Mouse (Mus musculus): Measurements from ENCODE around the gene Eml5. TPM values are rescaled to one million over a fixed set of nuclear protein-coding genes. Genes with fewer than 3 reads are reported as not detected.

Gene Eml5
- polyA plus RNA-seq, 1 experiment from 2014 or later: 19.4 TPM

- WGBS: under 1% methylated on average over 87 of the region's 87 CpGs
Measured at GRCm38 (mm10) chr12:98746746-98747379, 154.4 kb downstream of the Eml5 start, which contains the start of gene Zc3h14. Zc3h14 (plus strand) TSS chr12:98746964.

GRCm38 (mm10) chr12:98746131-98746530 lies 155.2 kb downstream of the Eml5 start:
- Histone ChIP-seq H3K4me3 (0 out of 2 replicates have a peak overlapping the region, but pooled peaks have one; percentile 85), H3K27me3 (ENCODE audit: low read depth, poor library complexity, severe bottlenecking) (no peaks in the 10 kb centered on the region), H3K27ac (replicated peaks) (no peak overlapping the region; the same call in none of the 2 replicates), H3K36me3 (peaks cover 14% of the 10 kb centered on the region), H3K9me3 (replicated peaks) (no peaks in the 10 kb centered on the region), H3K4me1 (peaks cover 18% of the 10 kb centered on the region)
- DNase-seq (ENCODE audit: low spot score): peak; percentile 52
- 11% methylated on average over 2 of the region's 2 CpGs for WGBS

More at GRCm38 (mm10) chr12:98746746-98747379, 154.4 kb downstream of the Eml5 start, which contains the start of gene Zc3h14:
- Histone ChIP-seq H3K27ac (replicated peaks) (peak within 1 kb of the TSS; percentile 97), H3K36me3 (peaks cover 17% of the 10 kb centered on the region), H3K4me3 (peak within 1 kb of the TSS; percentile 85), H3K4me1 (peaks cover 18% of the 10 kb centered on the region), H3K9me3 (replicated peaks) (no peaks in the 10 kb centered on the region), H3K27me3 (ENCODE audit: low read depth, poor library complexity, severe bottlenecking) (no peaks in the 10 kb centered on the region)
- DNase-seq (ENCODE audit: low spot score): peak; percentile 92

- peaks cover 18% of the 10 kb centered on the region for H3K4me1 ChIP-seq
- no peak overlapping the region; the same call in 1 of the 2 replicates for H3K27ac ChIP-seq (replicated peaks)
- H3K9me3 ChIP-seq (replicated peaks): no peaks in the 10 kb centered on the region
- H3K27me3 ChIP-seq (ENCODE audit: low read depth, poor library complexity, severe bottlenecking): peaks cover 1% of the 10 kb centered on the region; the same call in 1 of the 2 replicates
- 65% methylated on average over 4 of the region's 4 CpGs for WGBS
- no peak for DNase-seq (ENCODE audit: low spot score)
- H3K4me3 ChIP-seq: no peak overlapping the region
- peaks cover 13% of the 10 kb centered on the region for H3K36me3 ChIP-seq
Measured at GRCm38 (mm10) chr12:98745626-98746025, 155.7 kb downstream of the Eml5 start.

- H3K4me1 ChIP-seq: peaks cover 14% of the 10 kb centered on the region
- no peak overlapping the region for H3K4me3 ChIP-seq
- peaks cover 33% of the 10 kb centered on the region for H3K27me3 ChIP-seq (ENCODE audit: low read depth, poor library complexity, severe bottlenecking)
- DNase-seq (ENCODE audit: low spot score): no peak
- no peaks in the 10 kb centered on the region for H3K36me3 ChIP-seq
- no peak overlapping the region for H3K27ac ChIP-seq (replicated peaks)
- 79% methylated on average over 3 of the region's 3 CpGs for WGBS
- no peaks in the 10 kb centered on the region for H3K9me3 ChIP-seq (replicated peaks)
Measured at GRCm38 (mm10) chr12:98741011-98741501, 160.2 kb downstream of the Eml5 start.

- H3K27me3 ChIP-seq (ENCODE audit: low read depth, poor library complexity, severe bottlenecking): peaks cover 37% of the 10 kb centered on the region
- H3K27ac ChIP-seq (replicated peaks): peak overlapping the region; percentile 95
- H3K36me3 ChIP-seq: 0 out of 2 replicates have a peak, but pooled peaks cover 3% of the 10 kb centered on the region
- WGBS: 11% methylated on average over 7 of the region's 7 CpGs
- H3K4me1 ChIP-seq: peaks cover 39% of the 10 kb centered on the region
- H3K4me3 ChIP-seq: peak overlapping the region; percentile 87
- DNase-seq (ENCODE audit: low spot score): peak; percentile 49
- no peaks in the 10 kb centered on the region for H3K9me3 ChIP-seq (replicated peaks)
Measured at GRCm38 (mm10) chr12:98737801-98738350, 163.4 kb downstream of the Eml5 start.

GRCm38 (mm10) chr12:98736951-98737800 lies 164.1 kb downstream of the Eml5 start, which contains the start of gene Ptpn21:
Ptpn21 (minus strand) TSS chr12:98737405.
- Histone ChIP-seq H3K36me3 (0 out of 2 replicates have a peak, but pooled peaks cover 6% of the 10 kb centered on the region), H3K9me3 (replicated peaks) (no peaks in the 10 kb centered on the region), H3K4me1 (peaks cover 39% of the 10 kb centered on the region), H3K27ac (replicated peaks) (peak within 1 kb of the TSS; percentile 95), H3K27me3 (ENCODE audit: low read depth, poor library complexity, severe bottlenecking) (peaks cover 37% of the 10 kb centered on the region), H3K4me3 (peak within 1 kb of the TSS; percentile 87)
- DNase-seq (ENCODE audit: low spot score): peak; percentile 67
- under 1% methylated on average over 75 of the region's 75 CpGs for WGBS

Other genes with a start within 250 kb of the Eml5 start
- 5.6 and 7.2 TPM in 2 replicates for gene Ptpn21, start 164.1 kb downstream of the Eml5 start, polyA plus RNA-seq (2016; fragmentation: Nextera tagmentation; extraction: Ambion mirVana)
- gene Zc3h14, start 154.5 kb downstream of the Eml5 start, polyA plus RNA-seq (2016; fragmentation: Nextera tagmentation; extraction: Ambion mirVana): 135 and 139 TPM in 2 replicates
- 44.3 and 47.4 TPM in 2 replicates for gene Ttc8, start 19.1 kb upstream of the Eml5 start, polyA plus RNA-seq (2016; fragmentation: Nextera tagmentation; extraction: Ambion mirVana)

Data from midbrain, embryonic 10.5 days (tissue).